Mouse (Mus musculus) right cerebral cortex, postnatal 4 days (tissue): ENCODE results near the gene Gfi1b.

Source experiments
- DNase-seq: peaks from one replicate; pipeline ENCODE4 v3.0.0-alpha.2; 2022

Gene Gfi1b

GRCm38 (mm10) chr2:28597733-28598547 lies 23.8 kb downstream of the Gfi1b start:
- no peak for DNase-seq

GRCm38 (mm10) chr2:28596998-28597397 lies 24.8 kb downstream of the Gfi1b start:
- DNase-seq = no peak

DNA sequence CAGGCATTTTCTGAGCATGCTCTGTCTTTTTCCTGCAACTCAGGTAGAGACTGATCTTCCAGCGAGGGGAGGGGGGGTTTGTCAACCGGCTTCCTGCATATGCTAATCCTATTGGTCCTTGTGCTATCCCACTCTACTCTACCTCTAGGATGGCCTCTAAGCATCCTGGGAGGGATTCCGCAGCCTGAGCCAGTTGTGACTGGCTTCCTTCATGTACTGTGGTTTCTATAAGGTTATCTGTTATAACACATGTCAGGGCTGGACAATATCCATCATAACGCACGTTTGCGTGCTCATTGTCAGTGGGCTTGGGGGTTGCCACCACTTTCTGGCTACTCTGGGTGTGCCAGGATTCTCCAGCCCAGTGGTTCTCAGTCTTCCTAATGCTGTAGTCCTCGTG lies 25.8 kb downstream of the Gfi1b start:
- no peak for DNase-seq

GRCm38 (mm10) chr2:28592809-28593208 lies 29.0 kb downstream of the Gfi1b start:
- DNase-seq = peak; percentile 35

DNA sequence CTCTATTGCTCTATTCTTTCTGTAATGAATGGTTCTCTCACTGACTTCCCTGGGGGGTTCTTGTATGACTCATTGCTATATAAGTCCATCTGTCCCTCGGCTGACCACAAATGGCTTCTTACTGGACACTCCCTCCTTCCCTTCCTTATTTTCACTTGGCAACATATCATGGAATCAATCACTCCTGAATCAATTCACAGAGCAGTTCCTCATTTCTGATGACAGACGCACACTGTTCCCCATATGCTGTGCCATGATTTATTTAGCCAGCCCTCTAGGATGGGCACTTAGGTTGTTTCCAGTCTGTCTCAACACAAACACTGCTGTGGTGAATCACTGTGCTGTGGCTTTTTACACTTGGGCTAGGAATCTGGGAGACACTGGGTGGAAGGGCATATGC lies 30.3 kb downstream of the Gfi1b start:
- no peak for DNase-seq

DNA sequence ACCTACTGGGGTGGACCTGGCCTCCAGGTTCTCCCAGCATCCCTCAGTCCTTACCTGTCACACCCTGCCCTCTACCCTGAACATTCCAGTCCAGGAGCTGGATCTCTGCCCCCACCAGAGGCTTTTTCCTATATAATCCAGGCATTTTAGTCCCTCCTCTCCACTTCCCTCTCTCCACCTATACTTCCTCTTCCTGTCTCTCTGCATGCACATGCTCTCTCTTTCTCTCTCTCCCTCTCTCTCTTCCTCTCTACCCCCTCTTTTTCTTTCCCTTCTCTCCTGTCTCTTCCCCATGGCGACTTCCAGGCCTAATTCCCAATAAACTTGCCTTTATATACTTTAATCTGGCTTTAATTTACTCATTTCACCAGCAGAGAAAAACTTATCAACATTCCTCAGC lies 33.2 kb downstream of the Gfi1b start:
- no peak for DNase-seq

DNA sequence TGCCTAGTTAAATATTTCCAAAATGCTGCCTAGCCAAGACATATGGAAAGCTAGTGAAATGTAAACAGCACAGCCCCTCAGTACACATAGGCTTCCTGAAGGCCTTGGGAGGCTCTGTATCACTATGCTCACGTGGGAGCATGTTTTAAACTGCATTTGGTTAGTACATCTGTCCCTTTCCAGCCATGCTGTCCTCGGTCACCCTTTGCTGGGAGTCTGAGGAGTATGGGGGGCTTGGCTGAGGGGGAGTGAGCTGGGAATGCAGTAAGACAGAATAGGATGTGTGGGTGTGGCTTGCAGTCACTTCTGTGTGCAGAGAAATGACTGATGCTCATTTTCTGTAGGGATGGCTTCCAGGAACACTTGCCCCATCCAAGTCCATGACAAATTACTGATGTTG lies 36.1 kb downstream of the Gfi1b start:
- no peak for DNase-seq

GRCm38 (mm10) chr2:28585043-28585571 lies 36.7 kb downstream of the Gfi1b start:
- DNase-seq = peak; percentile 72

- DNase-seq = no peak
These were observed 38.1 kb downstream of the Gfi1b start, which contains the start of gene Gtf3c5 for GRCm38 (mm10) chr2:28583651-28584050. Gene Gtf3c5, minus strand, starts transcription at chr2:28583751.

- DNase-seq = peak; percentile 89
These were observed 39.0 kb downstream of the Gfi1b start for GRCm38 (mm10) chr2:28582647-28583353.

DNA sequence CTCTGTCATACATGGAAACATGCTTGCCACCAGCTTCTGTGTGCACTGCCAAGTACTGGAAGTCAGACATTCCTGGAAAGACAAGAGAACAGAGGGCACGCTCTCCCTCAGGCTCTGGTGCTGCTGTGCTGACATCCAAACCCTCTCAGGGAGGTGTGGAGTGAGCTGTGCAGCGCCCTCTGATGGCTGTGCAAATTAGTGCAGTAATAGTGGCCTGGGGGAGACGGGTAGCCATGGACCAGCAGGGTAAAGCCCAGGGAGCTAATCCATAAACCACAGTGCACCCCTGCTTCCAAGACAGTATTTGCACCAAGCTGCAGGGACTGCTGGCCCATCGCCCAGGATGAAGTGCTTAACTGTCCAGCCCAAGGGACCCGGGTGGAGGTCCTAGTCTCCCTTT lies 43.8 kb downstream of the Gfi1b start:
- DNase-seq = peak; percentile 31

DNA sequence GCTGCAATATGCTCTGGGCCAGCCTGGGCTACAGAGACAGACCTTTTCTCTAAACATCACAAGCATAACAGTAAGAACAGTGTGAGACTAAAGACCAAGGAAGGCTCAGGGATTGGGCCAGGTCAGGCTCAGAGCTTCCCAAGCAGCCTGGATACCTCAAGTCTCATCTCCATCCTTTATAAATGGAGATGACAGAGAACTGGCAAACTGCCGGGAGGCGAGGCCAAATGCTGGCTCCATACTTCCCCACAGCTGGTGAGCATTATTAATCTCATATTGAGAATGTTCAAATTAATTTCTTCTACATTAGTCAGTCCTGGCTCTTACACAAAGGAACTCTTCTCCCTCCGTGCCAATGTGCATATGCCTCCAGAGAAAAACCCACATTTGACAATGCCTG lies 45.0 kb downstream of the Gfi1b start:
- DNase-seq = no peak

- peak; percentile 28 for DNase-seq
These were observed 46.4 kb downstream of the Gfi1b start for GRCm38 (mm10) chr2:28575341-28575740.

DNA sequence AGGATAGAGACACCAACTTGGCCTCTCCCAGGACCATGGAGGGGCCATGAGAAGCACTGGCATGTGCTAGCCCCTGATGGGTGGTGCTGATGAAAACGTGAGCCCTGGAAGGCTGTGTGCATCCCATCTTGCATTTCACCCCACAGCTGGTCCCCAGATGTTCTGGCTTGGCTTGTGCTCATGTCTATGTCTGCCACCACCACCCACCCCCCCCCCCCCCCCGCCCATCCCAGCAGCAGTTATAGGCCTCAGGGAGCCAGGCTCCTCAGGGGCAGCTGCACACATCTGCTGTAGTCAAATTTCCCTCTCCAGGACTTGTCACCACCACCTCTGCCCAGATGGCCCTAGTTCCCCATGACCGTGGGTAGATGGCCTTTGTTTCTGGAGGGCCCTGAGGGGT lies 51.9 kb downstream of the Gfi1b start:
- DNase-seq = no peak

DNA sequence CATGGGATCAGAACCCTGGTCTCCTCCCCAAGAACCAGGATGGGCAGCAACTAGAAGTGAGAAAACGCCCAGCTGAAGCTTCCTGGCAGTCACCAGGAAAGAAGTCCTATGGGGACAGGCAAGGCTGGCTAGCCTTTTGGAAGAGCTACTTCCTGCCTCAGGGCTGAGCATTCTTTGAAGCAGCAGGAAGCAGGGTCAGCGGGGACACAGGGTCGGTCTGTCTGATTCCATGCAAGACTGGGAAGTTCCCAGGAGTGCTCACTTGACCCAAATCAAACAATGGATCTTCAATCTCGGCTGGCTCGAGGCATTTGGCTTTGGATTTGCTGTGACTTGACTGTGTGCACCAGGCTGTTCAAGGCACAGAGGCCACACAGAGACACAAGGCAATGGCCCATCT lies 55.2 kb downstream of the Gfi1b start:
- no peak for DNase-seq

- DNase-seq = no peak
These were observed 57.4 kb downstream of the Gfi1b start for GRCm38 (mm10) chr2:28564380-28564779.

- DNase-seq = no peak
These were observed 58.0 kb downstream of the Gfi1b start for GRCm38 (mm10) chr2:28563830-28564229.

- no peak for DNase-seq
These were observed 58.5 kb downstream of the Gfi1b start, which contains the start of gene Cel for GRCm38 (mm10) chr2:28563303-28563702. Gene Cel, minus strand, starts transcription at chr2:28563403.
